29 mouse cellular contexts compared by ENCODE assay signal in genomic region chr15:101742711-101743110, GRCm38 (mm10). TPM values are rescaled to one million over a fixed set of nuclear protein-coding genes. Genes with fewer than 3 reads are reported as not detected.
DNase-seq lines count a peak whose midpoint lies in the region; ATAC-seq lines count a peak whose summit lies in the region.
"Had no signal": no experiment of that assay in that cellular context is flagged by ENCODE, and none has a peak within 500 bp of the region (broad histone marks: within the 10 kb centered on the region; RNA-seq: fewer than 3 reads in every experiment).

Gene Krt71, minus strand, starts transcription at chr15:101743109.

- no peaks in the 10 kb centered on the region for H3K4me1 ChIP-seq in embryonic facial prominence, embryonic 15.5 days
- H3K4me1 ChIP-seq in liver, embryonic 12.5 days = no peaks in the 10 kb centered on the region
- H3K4me1 ChIP-seq: forebrain, embryonic 12.5 days; heart, embryonic 15.5 days; hindbrain, embryonic 13.5 days; limb, embryonic 12.5 days; neural tube, embryonic 15.5 days had no signal

- no peaks in the 10 kb centered on the region for H3K36me3 ChIP-seq in embryonic facial prominence, embryonic 15.5 days
- H3K36me3 ChIP-seq in liver, embryonic 12.5 days = no peaks in the 10 kb centered on the region
- H3K36me3 ChIP-seq: forebrain, embryonic 12.5 days; heart, embryonic 15.5 days; hindbrain, embryonic 13.5 days; limb, embryonic 12.5 days; neural tube, embryonic 15.5 days had no signal

- no peak within 1 kb of the TSS for H3K9ac ChIP-seq in embryonic facial prominence, embryonic 15.5 days
- no peak within 1 kb of the TSS for H3K9ac ChIP-seq in liver, embryonic 12.5 days
- H3K9ac ChIP-seq: forebrain, embryonic 12.5 days; heart, embryonic 15.5 days; hindbrain, embryonic 13.5 days; limb, embryonic 12.5 days; neural tube, embryonic 15.5 days had no signal

- 59% methylated on average over 14 of the region's 14 CpGs for WGBS in embryonic facial prominence, embryonic 15.5 days
- 41% methylated on average over 14 of the region's 14 CpGs for whole genome bisulfite sequencing in liver, embryonic 12.5 days (ENCODE audit: insufficient replicate concordance)

- H3K4me3 ChIP-seq in embryonic facial prominence, embryonic 15.5 days (replicated peaks) = no peak within 1 kb of the TSS
- H3K4me3 ChIP-seq in liver, embryonic 12.5 days = no peak within 1 kb of the TSS
- H3K4me3 ChIP-seq: erythroblast, embryonic 14.5 days; forebrain, embryonic 12.5 days; gastrocnemius, adult 2 months; heart, embryonic 15.5 days; hindbrain, embryonic 13.5 days; limb, embryonic 12.5 days; neural tube, embryonic 15.5 days had no signal

- H3K4me2 ChIP-seq in embryonic facial prominence, embryonic 15.5 days (replicated peaks) = no peak within 1 kb of the TSS
- no peak within 1 kb of the TSS for H3K4me2 ChIP-seq in liver, embryonic 12.5 days
- H3K4me2 ChIP-seq: forebrain, embryonic 12.5 days; heart, embryonic 15.5 days; hindbrain, embryonic 13.5 days; limb, embryonic 12.5 days; liver, embryonic 11.5 days; midbrain, embryonic 11.5 days; neural tube, embryonic 15.5 days had no signal

- H3K9me3 ChIP-seq in embryonic facial prominence, embryonic 15.5 days (replicated peaks) = no peaks in the 10 kb centered on the region
- H3K9me3 ChIP-seq in liver, embryonic 12.5 days (replicated peaks) = no peaks in the 10 kb centered on the region
- H3K9me3 ChIP-seq: forebrain, embryonic 12.5 days; heart, embryonic 15.5 days; hindbrain, embryonic 13.5 days; limb, embryonic 12.5 days; neural tube, embryonic 15.5 days had no signal

- peak; percentile 59; the same call in 1 of the 2 replicates for ATAC-seq in cerebellum, adult (ENCODE audit: insufficient number of reproducible peaks, low FRiP score, low TSS enrichment)
- no peak for ATAC-seq in embryonic facial prominence, embryonic 15.5 days (ENCODE audit: insufficient number of reproducible peaks, low FRiP score, low TSS enrichment, low read depth)
- ATAC-seq in activated CD4-positive, CD25-positive, alpha-beta regulatory T cell, adult 4 months = no peak
- ATAC-seq in liver, embryonic 12.5 days = no peak
- ATAC-seq: inflammation-experienced regulatory T-cells, adult 6 months had no signal

- H3K27ac ChIP-seq in embryonic facial prominence, embryonic 15.5 days (replicated peaks) = no peak within 1 kb of the TSS
- H3K27ac ChIP-seq in liver, embryonic 12.5 days = no peak within 1 kb of the TSS
- H3K27ac ChIP-seq: forebrain, embryonic 12.5 days; gastrocnemius, adult 2 months; heart, embryonic 15.5 days; hindbrain, embryonic 13.5 days; limb, embryonic 12.5 days; neural tube, embryonic 15.5 days had no signal

- no peak for DNase-seq in cerebellum, postnatal 4 days (ENCODE audit: low spot score in 2 of 2)
- DNase-seq in brain, adult 2 months (ENCODE audit: low read depth, low spot score) = peak; percentile 46
- DNase-seq in cerebellum, adult 9-10 months = peak; percentile 70
- DNase-seq in lung, postnatal 36 days = no peak
- DNase-seq: adrenal gland, postnatal 25 days; gastrocnemius, adult 2 months; heart, postnatal 36 days; kidney, adult 8-10 months; kidney, postnatal 10 days; lung, adult 18-20 months; lung, postnatal 10 days; thymus, adult 18-20 months had no signal

- no peaks in the 10 kb centered on the region for H3K27me3 ChIP-seq in embryonic facial prominence, embryonic 15.5 days
- H3K27me3 ChIP-seq in liver, embryonic 12.5 days (replicated peaks) = 0 out of 2 replicates have a peak, but pooled peaks cover 12% of the 10 kb centered on the region
- H3K27me3 ChIP-seq: hindbrain, embryonic 13.5 days had no signal

RNA-seq across cellular contexts. Expression of gene Krt71, which starts in this region (rescaled TPM):
- 101 and 197 TPM in 2 replicates for polyA plus RNA-seq in embryonic facial prominence, embryonic 15.5 days (2015; fragmentation: Nextera tagmentation; extraction: Ambion mirVana)
- not detected for polyA plus RNA-seq in activated CD4-positive, CD25-positive, alpha-beta regulatory T cell, adult 4 months (2017; shearing (Covaris generic))
- polyA plus RNA-seq in liver, embryonic 12.5 days (2016; fragmentation: Nextera tagmentation; extraction: Ambion mirVana) = not detected in 2 replicates
- polyA plus RNA-seq: cortical plate, adult 2 months; embryonic facial prominence, embryonic 11.5 days; erythroblast, embryonic 14.5 days; forebrain, embryonic 12.5 days; heart, embryonic 15.5 days; inflammation-experienced regulatory T-cells, adult 6 months; limb, embryonic 12.5 days; liver, embryonic 11.5 days; midbrain, embryonic 11.5 days; small intestine, adult 2 months; stomach, embryonic 16.5 days had no signal

Comparison
In these comparisons a context has a peak if more than half of its experiments do, and no peak if none do; other contexts are left out.
1. RNA of gene Krt71 (polyA plus RNA-seq): 101 to 197 TPM in embryonic facial prominence, embryonic 15.5 days; not detected in activated CD4-positive, CD25-positive, alpha-beta regulatory T cell, adult 4 months and not detected in liver, embryonic 12.5 days; every median in the first group is over 100 times any median in the second.
2. DNase-seq: peak in brain, adult 2 months (single experiment) and cerebellum, adult 9-10 months (single experiment); none in cerebellum, postnatal 4 days (0 of 2) and lung, postnatal 36 days (single experiment).